Mouse (Mus musculus) mesoderm, embryonic 11.5 days (tissue): Measurements from ENCODE around the gene Cdr1.

Experiments
- DNase-seq: peaks from one replicate; pipeline ENCODE4 v3.0.0-alpha.2; 2012; ENCODE audit warnings: low read depth, low spot score

Cdr1 gene

DNA sequence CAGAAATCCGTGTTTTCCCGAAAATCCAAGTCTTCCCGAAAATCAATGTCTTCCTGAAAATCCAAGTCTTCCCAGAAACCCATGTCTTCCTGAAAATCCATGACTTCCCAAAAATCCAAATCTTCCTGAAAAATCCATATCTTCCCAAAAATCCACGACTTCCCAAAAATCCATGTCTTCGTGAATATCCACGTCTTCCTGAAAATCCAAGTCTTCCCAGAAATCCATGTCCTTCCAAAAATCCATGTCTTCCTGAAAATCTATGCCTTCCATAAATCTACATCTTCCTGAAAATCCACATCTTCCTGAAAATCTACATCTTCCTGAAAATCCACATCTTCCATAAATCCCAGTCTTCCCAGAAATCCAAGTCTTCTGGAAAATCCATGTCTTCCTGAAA lies at the start of gene Cdr1:
Gene Cdr1 (minus strand): TSS at position 101 of the 400 bp plus-strand sequence.
- no peak for DNase-seq

- no peak for DNase-seq
Observed at GRCm38 (mm10) chrX:61185869-61186268, 511 bp upstream of the Cdr1 start.

- DNase-seq: peak; percentile 22
Observed at GRCm38 (mm10) chrX:61166519-61166918, 18.8 kb downstream of the Cdr1 start.

- DNase-seq: no peak
Observed at GRCm38 (mm10) chrX:61161249-61161648, 24.1 kb downstream of the Cdr1 start.

DNA sequence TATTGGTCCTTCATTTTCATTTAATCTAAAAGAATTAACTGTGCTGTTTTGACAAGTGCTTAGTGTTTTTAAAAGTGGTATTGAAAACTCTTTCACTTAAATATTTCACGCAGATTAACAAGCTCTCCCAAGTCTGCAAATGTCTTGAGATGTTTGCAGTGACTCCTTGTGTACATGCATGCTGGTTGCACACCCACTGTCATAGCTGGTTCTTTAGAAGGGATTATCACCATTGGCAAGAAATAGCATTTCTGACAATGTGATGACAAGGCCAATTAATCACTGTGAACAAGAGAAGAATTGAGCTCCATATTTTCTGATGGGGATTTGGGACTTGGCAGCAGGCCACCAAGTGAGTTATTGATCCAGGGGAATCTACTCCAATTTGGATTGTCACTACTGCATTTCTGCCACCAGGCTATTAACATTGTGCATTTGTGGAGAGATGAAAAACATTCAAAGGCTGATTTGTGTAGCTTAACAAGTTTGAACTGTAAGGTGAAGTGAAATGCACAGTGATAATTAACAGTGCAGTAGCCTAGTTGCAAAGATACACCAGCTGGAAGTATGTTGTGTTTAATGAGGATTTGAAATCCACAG lies 30.6 kb downstream of the Cdr1 start:
- DNase-seq: no peak

GRCm38 (mm10) chrX:61154246-61154645 lies 31.1 kb downstream of the Cdr1 start:
- no peak for DNase-seq

DNA sequence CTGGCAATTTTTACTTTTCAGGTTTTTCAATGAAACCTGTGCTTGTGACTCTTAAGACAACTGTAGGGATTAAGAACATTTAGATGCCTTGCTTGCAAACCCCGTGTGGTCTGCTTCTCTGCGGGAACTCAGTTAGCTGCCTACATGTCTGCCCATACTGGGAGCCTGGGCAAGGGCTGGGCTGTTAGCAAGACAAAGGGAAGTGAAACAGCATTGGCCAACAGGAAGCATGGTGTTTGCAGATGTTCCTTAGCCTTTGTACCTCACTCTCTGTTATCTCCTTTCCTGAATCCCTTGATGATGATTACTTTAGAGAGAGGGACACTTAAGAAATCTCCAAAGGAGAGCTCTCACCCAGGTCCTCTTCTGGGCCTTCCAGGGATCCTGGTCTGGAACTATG lies 38.8 kb downstream of the Cdr1 start:
- no peak for DNase-seq

DNA sequence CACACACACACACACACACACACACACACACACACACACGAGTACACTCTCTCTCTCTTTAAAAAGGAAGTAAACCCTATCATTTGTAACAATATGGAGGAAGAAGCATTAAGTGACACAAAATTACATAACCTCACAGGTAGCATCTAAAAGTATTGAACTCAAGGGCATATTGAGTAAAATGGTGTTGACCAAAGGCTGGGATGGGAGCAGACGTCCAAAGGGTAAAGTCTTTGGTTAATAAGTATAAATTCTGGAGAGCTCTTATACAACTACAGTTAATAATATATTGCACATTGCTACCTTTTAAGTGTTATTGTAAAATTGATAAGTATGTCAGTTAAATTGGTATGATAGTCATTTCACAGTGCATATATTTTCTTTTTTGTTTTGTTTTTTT lies 39.9 kb downstream of the Cdr1 start:
- no peak for DNase-seq

DNA sequence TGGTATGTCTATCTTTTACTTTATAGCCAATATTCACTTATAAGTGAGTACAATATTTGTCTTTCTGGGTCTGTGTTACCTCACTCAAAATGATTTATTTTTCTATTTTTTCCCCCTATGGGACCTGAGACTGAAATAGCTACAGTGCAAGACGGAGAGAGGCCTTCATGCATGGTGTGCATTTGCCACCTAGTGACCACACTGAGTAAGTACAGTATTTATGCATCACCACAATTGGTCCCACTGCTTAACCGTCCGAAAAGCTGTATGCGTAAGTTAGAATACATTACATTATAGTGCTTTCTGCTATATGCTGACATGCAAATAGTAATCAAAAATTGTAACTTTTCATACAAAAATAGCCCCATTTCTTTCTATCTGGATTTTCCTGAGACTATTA lies 50.8 kb downstream of the Cdr1 start:
- DNase-seq: no peak
